Mouse (Mus musculus): ENCODE data around the gene Cfap77. TPM values are rescaled to one million over a fixed set of nuclear protein-coding genes. Genes with fewer than 3 reads are reported as not detected.

Gene Cfap77
- polyA plus RNA-seq, 1 experiment from 2014 or later, result 0.40 TPM

- Histone ChIP-seq H3K36me3 (no peaks in the 10 kb centered on the region), H3K27me3 (peaks cover 98% of the 10 kb centered on the region), H3K4me3 (peak overlapping the region; percentile 20; the same call in 1 of the 2 replicates), H3K27ac (no peak overlapping the region), H3K4me1 (peaks cover 32% of the 10 kb centered on the region), H3K4me2 (replicated peaks) (peak overlapping the region; percentile 31), H3K9me3 (replicated peaks) (no peaks in the 10 kb centered on the region), H3K9ac (peak overlapping the region; percentile 8; the same call in 1 of the 2 replicates)
- 0 out of 2 replicates have a peak, but pooled peaks have one; percentile 36 for ATAC-seq (ENCODE audit: low FRiP score)
- WGBS, result under 1% methylated on average over 48 of the region's 50 CpGs
Observed at GRCm38 (mm10) chr2:28915768-28916512, 138.9 kb downstream of the Cfap77 start.

DNA sequence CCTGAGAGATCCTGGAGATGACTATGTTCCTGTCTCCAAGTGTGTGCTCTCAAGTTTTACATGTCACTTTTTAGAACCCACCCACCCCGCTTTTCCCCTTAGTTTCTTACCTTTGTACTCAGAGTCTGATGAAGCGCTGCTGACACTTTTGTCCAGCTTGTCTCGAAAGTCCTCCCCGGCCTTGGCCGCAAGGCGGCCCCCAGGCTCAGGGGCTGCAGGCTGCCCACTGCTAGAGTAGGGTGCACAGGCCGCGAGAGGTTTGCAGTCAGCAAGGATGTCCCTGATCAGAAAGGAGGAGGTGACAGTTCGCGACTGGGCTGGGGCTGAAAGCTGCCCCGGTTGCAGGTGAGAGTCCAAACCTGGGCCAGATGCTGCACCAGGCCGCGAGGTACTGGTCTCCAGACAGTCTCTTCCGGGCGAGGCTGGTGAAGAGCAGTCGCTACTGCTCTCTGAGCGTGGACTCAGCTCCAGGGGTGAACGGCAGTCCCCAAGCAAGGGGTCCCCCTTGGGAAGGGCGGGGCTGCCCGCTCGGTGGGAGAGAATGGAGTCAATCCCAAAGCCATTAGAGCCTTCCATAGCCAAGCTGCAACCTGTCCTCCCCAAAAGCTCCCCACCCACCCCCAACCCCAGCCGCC is 139.6 kb downstream of the Cfap77 start:
- WGBS, result 2% methylated on average over 22 of the region's 22 CpGs
- Histone ChIP-seq H3K9ac (peak overlapping the region; percentile 8; the same call in 1 of the 2 replicates), H3K4me1 (peaks cover 34% of the 10 kb centered on the region), H3K36me3 (no peaks in the 10 kb centered on the region), H3K27me3 (peaks cover 98% of the 10 kb centered on the region), H3K4me3 (peak overlapping the region; percentile 20), H3K9me3 (replicated peaks) (no peaks in the 10 kb centered on the region), H3K27ac (no peak overlapping the region), H3K4me2 (replicated peaks) (peak overlapping the region; percentile 31)
- ATAC-seq (ENCODE audit: low FRiP score), result no peak

DNA sequence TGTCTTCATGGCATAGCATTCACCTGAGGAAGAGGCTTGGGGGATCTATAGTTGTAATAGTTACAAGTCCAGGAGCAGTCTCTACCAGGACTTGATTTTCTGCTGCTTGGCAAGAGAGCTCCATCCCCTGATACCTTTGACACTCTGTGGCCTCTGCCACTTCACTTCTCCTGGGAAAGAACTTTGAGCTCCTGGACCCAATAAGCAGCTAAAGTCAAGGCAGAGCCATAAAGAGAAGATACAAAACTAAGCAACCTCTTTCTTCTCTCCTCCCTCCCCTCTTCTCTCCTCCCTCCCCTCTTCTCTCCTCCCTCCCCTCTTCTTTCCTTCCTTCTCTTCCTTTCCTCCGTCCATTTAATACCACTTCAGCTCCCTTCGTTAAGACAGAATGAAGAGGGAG is 140.7 kb downstream of the Cfap77 start:
- no peak for ATAC-seq (ENCODE audit: low FRiP score)
- H3K9ac ChIP-seq, result no peak overlapping the region

DNA sequence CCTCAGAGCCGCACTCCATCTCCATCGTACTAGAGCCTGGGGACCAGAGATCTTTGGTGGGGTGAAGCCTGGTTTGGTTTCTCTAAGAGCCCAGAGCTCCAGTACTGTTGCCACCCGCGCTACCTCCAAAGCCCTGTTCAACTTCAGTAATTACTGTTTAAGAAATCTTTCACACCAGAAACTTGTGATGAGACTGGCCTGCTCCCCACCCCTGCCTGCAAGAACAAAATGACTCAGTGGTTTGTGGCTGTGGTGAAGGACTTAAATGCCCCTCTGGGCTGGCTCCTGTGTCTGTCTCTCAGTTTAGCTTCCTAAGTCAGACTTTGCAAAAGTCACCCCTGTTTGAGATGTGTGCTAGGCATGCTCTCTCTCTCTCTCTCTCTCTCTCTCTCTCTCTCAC is 141.9 kb downstream of the Cfap77 start:
- H3K27ac ChIP-seq, result no peak overlapping the region
- 0 out of 2 replicates have a peak overlapping the region, but pooled peaks have one; percentile 11 for H3K4me3 ChIP-seq

More for the DNA sequence above, 140.7 kb downstream of the Cfap77 start:
- no peaks in the 10 kb centered on the region for H3K36me3 ChIP-seq
- peaks cover 99% of the 10 kb centered on the region for H3K27me3 ChIP-seq
- no peak overlapping the region for H3K27ac ChIP-seq
- H3K9me3 ChIP-seq (replicated peaks), result no peaks in the 10 kb centered on the region
- no peak overlapping the region for H3K4me2 ChIP-seq (replicated peaks)
- peak overlapping the region; percentile 20; the same call in 1 of the 2 replicates for H3K4me3 ChIP-seq
- peaks cover 38% of the 10 kb centered on the region for H3K4me1 ChIP-seq
- WGBS, result 0% methylated on average over 2 of the region's 2 CpGs

GRCm38 (mm10) chr2:28912039-28912700 is 142.7 kb downstream of the Cfap77 start:
- no peak for ATAC-seq (ENCODE audit: low FRiP score)
- Histone ChIP-seq H3K36me3 (no peaks in the 10 kb centered on the region), H3K27ac (no peak overlapping the region), H3K9ac (no peak overlapping the region), H3K27me3 (peaks cover 99% of the 10 kb centered on the region), H3K4me3 (0 out of 2 replicates have a peak overlapping the region, but pooled peaks have one; percentile 11), H3K4me2 (replicated peaks) (no peak overlapping the region), H3K9me3 (replicated peaks) (no peaks in the 10 kb centered on the region), H3K4me1 (peaks cover 47% of the 10 kb centered on the region)
- 1% methylated on average over 33 of the region's 33 CpGs for WGBS

More for the DNA sequence above, 141.9 kb downstream of the Cfap77 start:
- Histone ChIP-seq H3K27me3 (peaks cover 99% of the 10 kb centered on the region), H3K9ac (no peak overlapping the region), H3K4me2 (replicated peaks) (no peak overlapping the region), H3K4me1 (peaks cover 48% of the 10 kb centered on the region), H3K36me3 (no peaks in the 10 kb centered on the region), H3K9me3 (replicated peaks) (no peaks in the 10 kb centered on the region)
- WGBS, result under 1% methylated on average over 4 of the region's 4 CpGs
- ATAC-seq (ENCODE audit: low FRiP score), result no peak

- Histone ChIP-seq H3K27me3 (peaks cover 99% of the 10 kb centered on the region), H3K9me3 (replicated peaks) (no peaks in the 10 kb centered on the region), H3K36me3 (no peaks in the 10 kb centered on the region), H3K4me1 (peaks cover 48% of the 10 kb centered on the region), H3K4me2 (replicated peaks) (peak overlapping the region; percentile 4; the same call in 1 of the 2 replicates), H3K27ac (no peak overlapping the region), H3K4me3 (0 out of 2 replicates have a peak overlapping the region, but pooled peaks have one; percentile 11), H3K9ac (no peak overlapping the region)
- ATAC-seq (ENCODE audit: low FRiP score), result no peak
- under 1% methylated on average over 44 of the region's 44 CpGs for WGBS
Observed at GRCm38 (mm10) chr2:28911331-28912038, 143.4 kb downstream of the Cfap77 start.

DNA sequence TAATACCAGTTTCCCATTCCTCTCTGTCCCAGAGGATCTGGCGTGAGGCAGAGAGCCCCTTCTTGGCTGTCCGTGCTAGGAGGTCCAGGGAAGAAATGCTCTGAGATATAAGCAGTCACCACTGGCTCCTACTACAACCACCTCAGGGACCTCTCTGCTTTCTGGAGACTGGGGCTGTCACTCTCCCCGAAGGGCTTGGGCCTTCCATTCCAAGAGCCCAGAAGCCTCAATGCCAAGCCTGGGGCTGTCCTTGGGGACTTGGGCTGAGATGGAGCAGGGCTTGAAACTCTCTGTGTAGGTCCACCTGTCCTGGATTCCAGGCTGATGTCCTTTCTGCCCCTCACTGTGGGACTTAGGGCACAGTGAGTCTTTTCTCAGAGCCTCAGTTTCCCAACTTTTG is 144.0 kb downstream of the Cfap77 start:
- no peak overlapping the region for H3K9ac ChIP-seq
- 0 out of 2 replicates have a peak, but pooled peaks cover 2% of the 10 kb centered on the region for H3K36me3 ChIP-seq
- 3% methylated on average over 3 of the region's 3 CpGs for WGBS
- peak overlapping the region; percentile 4; the same call in 1 of the 2 replicates for H3K4me2 ChIP-seq (replicated peaks)
- ATAC-seq (ENCODE audit: low FRiP score), result no peak
- H3K4me1 ChIP-seq, result peaks cover 46% of the 10 kb centered on the region
- H3K4me3 ChIP-seq, result no peak overlapping the region
- no peak overlapping the region for H3K27ac ChIP-seq
- no peaks in the 10 kb centered on the region for H3K9me3 ChIP-seq (replicated peaks)
- H3K27me3 ChIP-seq, result peaks cover 100% of the 10 kb centered on the region

DNA sequence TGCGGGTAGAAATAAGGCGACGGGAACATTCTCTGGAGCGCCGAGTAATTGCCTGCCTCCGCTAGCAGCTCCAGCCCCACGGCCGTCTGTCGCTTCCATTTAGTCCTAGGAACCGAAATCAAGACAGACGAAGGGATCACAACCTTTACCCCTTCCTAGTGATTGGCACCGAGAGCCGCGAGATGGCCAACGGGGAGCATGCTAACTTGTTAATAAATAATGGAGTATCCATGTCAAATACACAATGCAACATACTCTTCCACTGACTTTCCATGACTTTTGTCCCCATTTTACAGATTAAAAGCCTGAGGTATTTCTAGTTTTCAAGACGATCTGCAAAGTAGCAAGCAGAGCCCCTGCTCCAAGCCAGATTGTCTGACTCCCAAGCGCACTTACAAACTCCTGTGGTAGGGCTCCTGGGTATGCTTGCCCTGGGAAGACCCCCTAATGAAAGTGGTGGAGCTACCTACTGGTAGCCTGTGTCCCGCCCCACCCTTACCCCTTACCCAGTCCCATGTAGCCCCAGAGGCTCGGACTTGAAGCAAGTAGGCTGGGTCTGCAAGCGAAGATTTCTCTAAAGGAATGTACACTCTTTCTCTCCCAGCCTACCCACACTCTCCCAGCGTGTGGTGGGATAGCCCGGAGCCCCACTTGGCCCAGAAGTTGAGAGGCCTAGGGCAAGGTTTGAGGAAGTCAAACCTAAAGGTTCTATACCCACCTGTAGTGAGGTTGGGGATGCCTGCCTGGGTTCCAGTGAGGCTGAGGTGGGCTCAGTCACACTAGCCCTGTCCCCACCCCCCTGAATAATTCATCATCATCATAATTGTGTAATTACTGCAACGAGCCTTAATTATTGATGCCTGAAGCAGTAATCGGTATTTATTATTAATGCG is 144.8 kb downstream of the Cfap77 start:
- ATAC-seq (ENCODE audit: low FRiP score), result no peak
- H3K4me1 ChIP-seq, result peaks cover 40% of the 10 kb centered on the region
- WGBS, result 4% methylated on average over 25 of the region's 25 CpGs
- 0 out of 2 replicates have a peak, but pooled peaks cover 9% of the 10 kb centered on the region for H3K36me3 ChIP-seq
- peak overlapping the region; percentile 44; the same call in 1 of the 2 replicates for H3K4me2 ChIP-seq (replicated peaks)
- no peaks in the 10 kb centered on the region for H3K9me3 ChIP-seq (replicated peaks)
- no peak overlapping the region for H3K9ac ChIP-seq
- peak overlapping the region; percentile 6 for H3K4me3 ChIP-seq
- peaks cover 100% of the 10 kb centered on the region for H3K27me3 ChIP-seq
- H3K27ac ChIP-seq, result no peak overlapping the region

DNA sequence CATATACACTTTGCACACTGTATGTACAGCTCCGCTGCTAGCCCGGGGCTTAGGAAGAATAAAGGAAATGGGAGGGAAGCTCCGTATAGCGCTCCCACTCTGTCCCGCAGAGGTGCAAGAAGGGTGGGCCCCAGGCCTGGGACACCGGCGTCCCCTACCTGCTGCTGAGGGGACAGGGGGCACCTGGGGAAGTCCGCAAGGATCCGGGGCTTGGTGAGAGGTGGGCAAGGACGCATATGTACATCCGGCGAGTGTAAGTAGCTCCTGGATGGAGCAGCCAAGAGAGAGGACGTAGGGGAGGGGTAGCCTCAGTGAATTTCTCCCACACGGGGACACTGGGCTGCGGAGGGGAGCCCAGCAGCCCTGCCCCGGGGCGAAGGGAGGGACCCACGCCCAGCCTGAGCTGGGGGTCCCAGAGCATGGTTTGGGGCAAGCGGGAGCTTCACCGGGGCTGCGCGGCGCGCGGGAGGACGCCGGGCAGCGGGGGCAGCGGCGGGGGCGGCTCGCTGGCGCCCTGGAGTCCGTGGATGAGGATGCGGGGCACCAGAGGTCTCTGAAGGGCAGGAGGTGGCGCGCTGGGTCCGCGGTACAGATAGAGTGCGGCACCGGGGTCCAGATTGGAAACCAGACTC is 145.6 kb downstream of the Cfap77 start:
- H3K9me3 ChIP-seq (replicated peaks), result no peaks in the 10 kb centered on the region
- peak overlapping the region; percentile 44 for H3K4me2 ChIP-seq (replicated peaks)
- peak overlapping the region; percentile 6 for H3K4me3 ChIP-seq
- WGBS, result under 1% methylated on average over 41 of the region's 41 CpGs
- peaks cover 40% of the 10 kb centered on the region for H3K4me1 ChIP-seq
- no peak for ATAC-seq (ENCODE audit: low FRiP score)
- peaks cover 100% of the 10 kb centered on the region for H3K27me3 ChIP-seq
- H3K9ac ChIP-seq, result peak overlapping the region; percentile 13; the same call in 1 of the 2 replicates
- 0 out of 2 replicates have a peak, but pooled peaks cover 16% of the 10 kb centered on the region for H3K36me3 ChIP-seq
- no peak overlapping the region for H3K27ac ChIP-seq

GRCm38 (mm10) chr2:28908389-28909153 is 146.3 kb downstream of the Cfap77 start:
- Histone ChIP-seq H3K4me2 (replicated peaks) (peak overlapping the region; percentile 44), H3K27me3 (peaks cover 100% of the 10 kb centered on the region), H3K9me3 (replicated peaks) (no peaks in the 10 kb centered on the region), H3K36me3 (0 out of 2 replicates have a peak, but pooled peaks cover 16% of the 10 kb centered on the region), H3K9ac (peak overlapping the region; percentile 43), H3K4me1 (peaks cover 40% of the 10 kb centered on the region), H3K27ac (no peak overlapping the region), H3K4me3 (peak overlapping the region; percentile 15)
- under 1% methylated on average over 39 of the region's 39 CpGs for WGBS
- peak; percentile 69 for ATAC-seq (ENCODE audit: low FRiP score)
